Mouse (Mus musculus) hindbrain, embryonic 16.5 days (tissue): ENCODE results near the gene Bdkrb2. TPM values are rescaled to one million over a fixed set of nuclear protein-coding genes. Genes with fewer than 3 reads are reported as not detected.

Source experiments
- ATAC-seq: fragments of 200-750 bp; cut with Nextera tagmentation; 2 replicates; pipeline ENCODE4 v1.8.0; 2017; ENCODE audit warnings: moderate TSS enrichment, moderate library complexity
- H3K27ac ChIP-seq: fragments of 300-500 bp; sonication (generic); 2 replicates; pipeline ENCODE4 v1.5.1; 2014; ENCODE audit warnings: low read depth, mild to moderate bottlenecking, control low read depth, low read length, moderate library complexity
- H3K27me3 ChIP-seq: fragments of 300-500 bp; sonication (generic); replicated peaks from 2 replicates; pipeline ENCODE4 v1.6.1; 2014; ENCODE audit warnings: low read length; ENCODE audit not compliant: control insufficient read depth, insufficient read depth
- H3K36me3 ChIP-seq: fragments of 300-500 bp; sonication (generic); 2 replicates; pipeline ENCODE4 v1.6.1; 2014; ENCODE audit warnings: mild to moderate bottlenecking, low read length, moderate library complexity, mixed read lengths; ENCODE audit not compliant: control insufficient read depth, insufficient read depth
- H3K4me1 ChIP-seq: fragments of 300-500 bp; sonication (generic); 2 replicates; pipeline ENCODE4 v1.6.1; 2014; ENCODE audit warnings: low read depth, low read length; ENCODE audit not compliant: control insufficient read depth, insufficient read depth
- H3K4me2 ChIP-seq: fragments of 300-500 bp; sonication (generic); 2 replicates; pipeline ENCODE4 v1.6.1; 2014; ENCODE audit warnings: mild to moderate bottlenecking, low read length, control low read depth, moderate library complexity
- H3K4me3 ChIP-seq: fragments of 300-500 bp; sonication (generic); 2 replicates; pipeline ENCODE4 v1.5.1; 2014; ENCODE audit warnings: mild to moderate bottlenecking, low read length, control low read depth, moderate library complexity
- H3K9ac ChIP-seq: fragments of 300-500 bp; sonication (generic); 2 replicates; pipeline ENCODE4 v1.6.1; 2014; ENCODE audit warnings: low read depth, mild to moderate bottlenecking, control low read depth, low read length, moderate library complexity
- H3K9me3 ChIP-seq: fragments of 300-500 bp; sonication (generic); 2 replicates; pipeline ENCODE4 v1.6.1; 2014; ENCODE audit warnings: mild to moderate bottlenecking, low read length, moderate library complexity; ENCODE audit not compliant: control insufficient read depth
- WGBS: fragments of 180-500 bp; shearing (Covaris S2); extraction: QIAGEN DNeasy Blood & Tissue Kit; methylation state at CpG from one replicate; pipeline ENCODE4 v1.1.7; 2014; 5-methylcytosine and 5-hydroxymethylcytosine counted together
- polyA plus RNA-seq: library from polyadenylated mRNA; unstranded; fragments of >200 nt; fragmentation: Nextera tagmentation; extraction: Ambion mirVana; gene quantifications from 2 replicates; pipeline ENCODE4 v1.2.1, GENCODE M21; 2015

Gene Bdkrb2
- polyA plus RNA-seq, 1 experiment from 2014 or later = 2.5 TPM

GRCm38 (mm10) chr12:105531724-105532371 is 31.2 kb upstream of the Bdkrb2 start:
- Histone ChIP-seq H3K4me2 (no peak overlapping the region), H3K27me3 (no peaks in the 10 kb centered on the region), H3K4me3 (no peak overlapping the region), H3K9ac (no peak overlapping the region), H3K27ac (no peak overlapping the region), H3K9me3 (no peaks in the 10 kb centered on the region), H3K36me3 (no peaks in the 10 kb centered on the region), H3K4me1 (peaks cover 10% of the 10 kb centered on the region)
- ATAC-seq = peak; percentile 65
- 26% methylated on average over 8 of the region's 8 CpGs for WGBS

DNA sequence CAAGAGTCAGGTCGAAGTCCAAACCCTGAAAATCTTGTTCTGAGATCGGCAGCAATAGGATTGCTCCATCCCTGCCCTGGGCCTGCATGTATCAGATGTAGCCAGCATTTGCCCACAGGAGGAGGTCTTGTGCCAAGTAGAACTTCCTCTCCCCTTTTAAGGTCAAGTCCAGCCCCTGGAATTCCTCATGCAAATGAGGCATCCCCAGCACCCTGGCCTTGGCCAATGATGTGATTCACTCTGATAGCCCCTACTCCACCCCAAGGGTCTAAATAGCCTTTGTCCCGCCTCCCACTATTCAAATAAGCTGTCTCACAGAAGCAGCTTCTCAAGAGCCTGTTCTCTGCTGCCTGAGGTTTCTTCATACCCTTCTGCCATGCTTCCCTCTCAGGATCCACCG is 28.2 kb upstream of the Bdkrb2 start:
- Histone ChIP-seq H3K9me3 (no peaks in the 10 kb centered on the region), H3K4me2 (no peak overlapping the region), H3K27me3 (no peaks in the 10 kb centered on the region), H3K4me3 (no peak overlapping the region), H3K4me1 (peaks cover 10% of the 10 kb centered on the region), H3K9ac (no peak overlapping the region), H3K36me3 (no peaks in the 10 kb centered on the region), H3K27ac (no peak overlapping the region)
- 94% methylated on average over 4 of the region's 4 CpGs for WGBS
- no peak for ATAC-seq

DNA sequence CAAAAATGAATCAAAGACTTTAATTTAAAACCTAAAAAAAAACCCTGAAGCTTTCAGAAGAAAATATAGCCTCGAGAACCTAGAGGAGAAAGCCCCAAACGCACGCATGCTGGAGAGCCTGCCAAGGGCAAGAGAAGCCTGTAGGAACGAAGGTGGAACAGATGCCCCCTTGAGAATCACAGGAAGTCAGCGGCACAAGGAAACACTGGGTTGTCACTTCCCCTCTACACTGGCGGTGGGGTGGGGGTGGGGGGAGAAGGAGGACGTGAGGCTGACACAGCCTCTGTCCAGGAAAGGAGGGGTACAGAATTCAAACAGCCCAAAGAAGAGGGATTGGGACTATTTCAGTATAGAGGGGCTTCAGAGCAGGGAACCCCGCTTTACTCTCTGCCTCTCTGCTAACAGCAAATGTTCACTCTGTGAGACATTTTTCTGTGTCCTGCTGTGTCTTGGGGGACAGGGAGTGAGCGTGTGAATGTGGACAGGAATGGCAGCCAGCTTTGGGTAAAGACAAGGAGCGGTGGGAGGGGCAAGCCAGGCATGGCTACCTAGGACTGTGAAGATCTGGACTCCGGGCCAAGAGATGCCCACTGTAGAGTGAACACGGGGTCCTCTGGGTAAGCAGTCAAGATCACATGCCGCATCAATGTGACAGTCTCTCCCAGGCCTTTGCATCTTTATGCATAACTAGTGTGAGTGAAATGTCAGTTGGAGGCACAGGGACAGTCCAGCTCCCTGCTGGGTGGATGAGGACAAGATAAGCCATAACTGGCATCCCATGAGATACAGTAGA is 26.9 kb upstream of the Bdkrb2 start:
- peaks cover 10% of the 10 kb centered on the region for H3K4me1 ChIP-seq
- no peak overlapping the region for H3K27ac ChIP-seq
- no peak overlapping the region for H3K4me2 ChIP-seq
- no peaks in the 10 kb centered on the region for H3K9me3 ChIP-seq
- peak; percentile 47; the same call in 1 of the 2 replicates for ATAC-seq
- no peaks in the 10 kb centered on the region for H3K36me3 ChIP-seq
- WGBS = 65% methylated on average over 13 of the region's 13 CpGs
- no peaks in the 10 kb centered on the region for H3K27me3 ChIP-seq
- H3K9ac ChIP-seq = no peak overlapping the region
- H3K4me3 ChIP-seq = no peak overlapping the region

DNA sequence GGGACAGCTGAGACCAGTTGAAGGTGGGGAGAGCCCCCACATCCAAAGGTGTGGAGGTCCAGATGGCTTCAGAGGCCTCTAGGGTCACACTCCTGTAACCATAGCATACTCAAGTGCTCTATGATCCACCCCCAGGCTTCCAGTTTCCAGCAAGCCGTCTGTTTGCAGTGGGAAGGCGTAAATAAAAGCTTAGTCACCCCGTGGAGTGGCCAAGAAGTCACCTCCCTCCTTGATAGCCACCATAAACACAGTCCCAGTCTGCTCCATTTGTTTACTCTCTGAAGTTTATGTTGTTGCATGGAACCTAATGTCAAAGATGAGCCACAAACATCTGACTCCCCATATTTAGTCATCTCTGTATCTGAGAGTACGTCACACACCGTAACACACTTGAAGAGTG is 25.9 kb upstream of the Bdkrb2 start:
- no peak overlapping the region for H3K4me3 ChIP-seq
- H3K27ac ChIP-seq = no peak overlapping the region
- 73% methylated on average over 5 of the region's 5 CpGs for WGBS
- no peaks in the 10 kb centered on the region for H3K27me3 ChIP-seq
- no peak overlapping the region for H3K9ac ChIP-seq
- H3K36me3 ChIP-seq = no peaks in the 10 kb centered on the region
- ATAC-seq = no peak
- no peaks in the 10 kb centered on the region for H3K9me3 ChIP-seq
- no peak overlapping the region for H3K4me2 ChIP-seq
- peaks cover 4% of the 10 kb centered on the region for H3K4me1 ChIP-seq

- Histone ChIP-seq H3K27ac (no peak overlapping the region), H3K9ac (no peak overlapping the region), H3K4me1 (peaks cover 4% of the 10 kb centered on the region; the same call in 1 of the 2 replicates), H3K27me3 (no peaks in the 10 kb centered on the region), H3K4me2 (no peak overlapping the region), H3K4me3 (no peak overlapping the region), H3K9me3 (no peaks in the 10 kb centered on the region), H3K36me3 (no peaks in the 10 kb centered on the region)
- 91% methylated on average over 10 of the region's 10 CpGs for WGBS
- ATAC-seq = no peak
Measured at GRCm38 (mm10) chr12:105539649-105540048, 23.4 kb upstream of the Bdkrb2 start.

DNA sequence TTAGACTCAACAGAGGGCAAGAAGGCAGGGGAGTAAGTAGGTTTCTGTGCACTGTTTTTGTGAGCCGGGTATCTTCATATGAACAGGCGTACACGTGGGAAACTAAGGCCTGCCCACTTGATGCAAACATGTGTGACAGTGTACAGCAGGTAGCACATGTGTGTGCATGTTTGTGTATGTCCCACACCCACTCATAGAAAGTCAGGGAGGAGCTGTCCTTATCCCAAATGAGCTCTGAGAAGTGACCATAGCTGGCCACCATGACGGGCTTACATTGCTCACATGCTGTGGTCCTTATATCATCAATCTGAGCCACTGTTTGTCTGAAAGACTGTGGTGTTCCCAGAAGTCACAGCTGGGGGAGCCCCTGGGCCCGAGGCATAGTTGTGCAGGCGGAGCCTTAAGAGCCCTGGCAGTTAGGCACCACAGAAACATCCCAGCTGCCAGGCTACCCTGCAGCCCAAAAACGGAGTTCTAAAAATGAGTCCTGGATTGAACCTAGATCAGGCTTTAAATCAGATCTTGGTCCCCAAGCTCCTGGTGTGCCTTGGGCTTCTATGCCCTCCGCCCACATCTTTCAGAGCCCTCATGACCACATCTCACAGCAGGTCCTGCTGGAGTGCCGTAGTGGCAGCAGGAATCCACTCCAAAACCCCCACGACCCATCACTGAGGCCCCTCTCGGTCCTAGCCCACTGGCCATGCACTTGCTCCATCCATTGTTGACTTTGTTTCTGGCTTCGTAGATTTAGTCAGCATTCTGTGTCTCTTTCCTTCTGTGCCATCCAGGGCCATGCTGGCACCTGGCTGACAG is 21.2 kb upstream of the Bdkrb2 start:
- H3K4me3 ChIP-seq = no peak overlapping the region

GRCm38 (mm10) chr12:105542513-105542912 is 20.5 kb upstream of the Bdkrb2 start:
- no peak overlapping the region for H3K9ac ChIP-seq
- H3K36me3 ChIP-seq = no peaks in the 10 kb centered on the region
- H3K4me2 ChIP-seq = no peak overlapping the region
- peaks cover 6% of the 10 kb centered on the region for H3K4me1 ChIP-seq
- ATAC-seq = no peak
- WGBS = 93% methylated on average over 3 of the region's 3 CpGs
- H3K27me3 ChIP-seq = no peaks in the 10 kb centered on the region; the same call in 1 of the 2 replicates
- H3K4me3 ChIP-seq = no peak overlapping the region
- no peaks in the 10 kb centered on the region for H3K9me3 ChIP-seq
- H3K27ac ChIP-seq = no peak overlapping the region

More for the DNA sequence above, 21.2 kb upstream of the Bdkrb2 start:
- ATAC-seq = no peak
- Histone ChIP-seq H3K9me3 (no peaks in the 10 kb centered on the region), H3K27me3 (no peaks in the 10 kb centered on the region), H3K9ac (no peak overlapping the region), H3K4me1 (peaks cover 6% of the 10 kb centered on the region), H3K4me2 (no peak overlapping the region), H3K36me3 (no peaks in the 10 kb centered on the region), H3K27ac (no peak overlapping the region)
- 77% methylated on average over 11 of the region's 12 CpGs for WGBS

DNA sequence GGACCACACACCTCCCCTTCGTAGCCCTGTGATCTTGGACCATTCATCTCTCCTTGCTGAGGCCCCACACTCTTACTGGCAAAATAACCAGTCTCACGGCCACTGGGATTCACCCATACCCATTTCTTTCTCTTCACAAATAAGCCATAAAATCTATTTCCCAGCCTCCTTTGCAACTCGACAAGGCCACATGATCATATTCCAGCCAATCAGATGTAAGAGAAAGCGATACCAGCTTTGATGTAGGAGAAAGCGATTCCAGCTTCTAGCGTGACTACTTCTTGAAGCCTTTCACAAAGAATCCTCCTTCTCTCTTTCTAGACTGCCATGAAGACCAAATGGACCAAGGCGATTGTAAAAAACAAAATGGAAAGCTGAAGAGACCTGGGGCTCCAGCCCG is 19.9 kb upstream of the Bdkrb2 start:
- Histone ChIP-seq H3K9me3 (no peaks in the 10 kb centered on the region), H3K27ac (no peak overlapping the region), H3K4me1 (peaks cover 6% of the 10 kb centered on the region), H3K27me3 (no peaks in the 10 kb centered on the region; the same call in 1 of the 2 replicates), H3K36me3 (no peaks in the 10 kb centered on the region), H3K9ac (no peak overlapping the region), H3K4me3 (no peak overlapping the region), H3K4me2 (no peak overlapping the region)
- WGBS = 83% methylated on average over 8 of the region's 8 CpGs
- ATAC-seq = no peak

- Histone ChIP-seq H3K9me3 (no peaks in the 10 kb centered on the region), H3K4me3 (no peak overlapping the region), H3K27me3 (no peaks in the 10 kb centered on the region; the same call in 1 of the 2 replicates), H3K4me2 (no peak overlapping the region), H3K4me1 (peaks cover 6% of the 10 kb centered on the region), H3K36me3 (no peaks in the 10 kb centered on the region), H3K27ac (no peak overlapping the region), H3K9ac (no peak overlapping the region)
- ATAC-seq = no peak
- whole genome bisulfite sequencing = 63% methylated on average over 6 of the region's 6 CpGs
Measured at GRCm38 (mm10) chr12:105543751-105544150, 19.3 kb upstream of the Bdkrb2 start.
